Mouse (Mus musculus) thymus, adult 2 months (tissue): Measurements from ENCODE around the gene Hist1h3f.

Source experiments
- CTCF ChIP-seq: fragments of 200-500 bp; IDR thresholded peaks from 2 replicates; pipeline ENCODE4 v1.5.1; 2012; ENCODE audit warnings: mild to moderate bottlenecking, control low read depth, low read length, moderate library complexity, borderline replicate concordance; ENCODE audit not compliant: control insufficient read depth, poor library complexity, insufficient read depth; ENCODE audit errors: extremely low read depth
- POLR2A ChIP-seq: fragments of 200-500 bp; IDR thresholded peaks from 2 replicates; pipeline ENCODE4 v1.6.1; 2012; ENCODE audit warnings: mild to moderate bottlenecking, low read length, control low read depth, moderate library complexity; ENCODE audit not compliant: control insufficient read depth, poor library complexity, insufficient read depth; ENCODE audit errors: extremely low read depth

GRCm38 (mm10) chr13:23556906-23557305 is 13.1 kb downstream of the Hist1h3f start:
- TF ChIP-seq POLR2A: no peak
- no peak for TF ChIP-seq CTCF
